Mouse (Mus musculus): Measurements from ENCODE around the gene Fgd2.
A peak's percentile ranks its signal among the peaks of the same experiment; 100 is the strongest.
"Not testable (repeated sequence)": the region's sequence is repeated elsewhere in the genome, so short reads cannot be mapped to it uniquely, and the experiment has no call there.

Gene Fgd2

GRCm38 (mm10) chr17:29360761-29361221 lies at the start of gene Fgd2:
Fgd2 (plus strand) TSS chr17:29360914.
- DNase-seq (ENCODE audit: low read depth, low spot score) = no peak

- no peak for DNase-seq (ENCODE audit: low read depth, low spot score)
Observed at GRCm38 (mm10) chr17:29311602-29312001, 49.1 kb upstream of the Fgd2 start.

GRCm38 (mm10) chr17:29312082-29312481 lies 48.6 kb upstream of the Fgd2 start:
- DNase-seq (ENCODE audit: low read depth, low spot score) = no peak

GRCm38 (mm10) chr17:29313300-29313699 lies 47.4 kb upstream of the Fgd2 start:
- no peak for DNase-seq (ENCODE audit: low read depth, low spot score)

- no peak for DNase-seq (ENCODE audit: low read depth, low spot score)
Observed at GRCm38 (mm10) chr17:29315672-29316465, 44.8 kb upstream of the Fgd2 start.

GRCm38 (mm10) chr17:29316891-29317290 lies 43.8 kb upstream of the Fgd2 start:
- no peak for DNase-seq (ENCODE audit: low read depth, low spot score)

GRCm38 (mm10) chr17:29317380-29317779 lies 43.3 kb upstream of the Fgd2 start, which contains the start of gene Pi16:
Pi16 (plus strand) TSS chr17:29317680.
- DNase-seq (ENCODE audit: low read depth, low spot score) = not testable (repeated sequence)

GRCm38 (mm10) chr17:29318731-29319250 lies 41.9 kb upstream of the Fgd2 start:
- no peak for DNase-seq (ENCODE audit: low read depth, low spot score)

- DNase-seq (ENCODE audit: low read depth, low spot score) = no peak
Observed at GRCm38 (mm10) chr17:29319476-29319875, 41.2 kb upstream of the Fgd2 start.

- DNase-seq (ENCODE audit: low read depth, low spot score) = no peak
Observed at GRCm38 (mm10) chr17:29319881-29320639, 40.7 kb upstream of the Fgd2 start.

- no peak for DNase-seq (ENCODE audit: low read depth, low spot score)
Observed at GRCm38 (mm10) chr17:29321765-29322602, 38.7 kb upstream of the Fgd2 start.

GRCm38 (mm10) chr17:29322603-29322962 lies 38.1 kb upstream of the Fgd2 start:
- no peak for DNase-seq (ENCODE audit: low read depth, low spot score)

- no peak for DNase-seq (ENCODE audit: low read depth, low spot score)
Observed at GRCm38 (mm10) chr17:29323625-29324024, 37.1 kb upstream of the Fgd2 start.

- no peak for DNase-seq (ENCODE audit: low read depth, low spot score)
Observed at GRCm38 (mm10) chr17:29325831-29326230, 34.9 kb upstream of the Fgd2 start.

- DNase-seq (ENCODE audit: low read depth, low spot score) = no peak
Observed at GRCm38 (mm10) chr17:29326531-29327529, 33.9 kb upstream of the Fgd2 start.

GRCm38 (mm10) chr17:29327691-29328090 lies 33.0 kb upstream of the Fgd2 start:
- no peak for DNase-seq (ENCODE audit: low read depth, low spot score)

- no peak for DNase-seq (ENCODE audit: low read depth, low spot score)
Observed at GRCm38 (mm10) chr17:29330221-29330620, 30.5 kb upstream of the Fgd2 start.

- DNase-seq (ENCODE audit: low read depth, low spot score) = peak; percentile 70
Observed at GRCm38 (mm10) chr17:29330671-29331410, 29.9 kb upstream of the Fgd2 start.

- DNase-seq (ENCODE audit: low read depth, low spot score) = no peak
Observed at GRCm38 (mm10) chr17:29332186-29332685, 28.5 kb upstream of the Fgd2 start.

All from skeletal muscle tissue, adult 2 months (tissue).